Mouse (Mus musculus) ES-Bruce4 (cell line): ENCODE measurements around the gene Gm28042. TPM values are rescaled to one million over a fixed set of nuclear protein-coding genes. Genes with fewer than 3 reads are reported as not detected.

Experiments used
- H3K27ac ChIP-seq: 2 replicates; pipeline ENCODE4 v1.5.1; 2012; ENCODE audit warnings: low read length, inconsistent platforms; ENCODE audit not compliant: insufficient read depth
- H3K27me3 ChIP-seq: 2 replicates; pipeline ENCODE4 v1.6.1; 2012; ENCODE audit warnings: mild to moderate bottlenecking, low read length, inconsistent platforms; ENCODE audit not compliant: control insufficient read depth, poor library complexity, insufficient read depth, severe bottlenecking
- H3K36me3 ChIP-seq: 2 replicates; pipeline ENCODE4 v1.6.1; 2012; ENCODE audit warnings: inconsistent platforms, mild to moderate bottlenecking, low read length, moderate library complexity; ENCODE audit not compliant: control insufficient read depth, poor library complexity, insufficient read depth, severe bottlenecking
- H3K4me1 ChIP-seq: one replicate; pipeline ENCODE4 v1.8.1; 2011; ENCODE audit warnings: low read length; ENCODE audit not compliant: control insufficient read depth, insufficient read depth
- H3K4me3 ChIP-seq: 2 replicates; pipeline ENCODE4 v1.5.1; 2011; ENCODE audit warnings: low read depth, mild to moderate bottlenecking, low read length
- H3K9ac ChIP-seq: 2 replicates; pipeline ENCODE4 v1.6.1; 2012; ENCODE audit warnings: low read depth, mild to moderate bottlenecking, inconsistent platforms; ENCODE audit not compliant: poor library complexity, severe bottlenecking
- H3K9me3 ChIP-seq: replicated peaks from 2 replicates; pipeline ENCODE4 v1.6.1; 2012; ENCODE audit warnings: mild to moderate bottlenecking, low read length, inconsistent platforms; ENCODE audit not compliant: control insufficient read depth, poor library complexity, insufficient read depth, severe bottlenecking
- CTCF ChIP-seq: IDR thresholded peaks from one replicate; pipeline ENCODE4 v1.8.1; 2011; ENCODE audit warnings: low read depth, low read length
- EP300 ChIP-seq: IDR thresholded peaks from 2 replicates; pipeline ENCODE4 v1.6.1; 2011; ENCODE audit warnings: low read depth, low read length; ENCODE audit not compliant: insufficient read depth
- POLR2A ChIP-seq: IDR thresholded peaks from one replicate; pipeline ENCODE4 v1.8.1; 2011; ENCODE audit warnings: low read length; ENCODE audit not compliant: insufficient read depth
- polyA plus RNA-seq: library from polyadenylated mRNA; stranded (reverse); fragments of >200 nt; gene quantifications from 2 replicates; pipeline ENCODE4 v1.2.4, GENCODE M21; 2011; ENCODE audit warnings: low read depth; ENCODE audit not compliant: missing spikeins, insufficient read depth, insufficient read length

Gene Gm28042
- polyA plus RNA-seq, 1 experiment, result 3.5 TPM

- H3K4me1 ChIP-seq, result peaks cover 3% of the 10 kb centered on the region
- H3K27ac ChIP-seq, result no peak overlapping the region
- H3K27me3 ChIP-seq, result no peaks in the 10 kb centered on the region
- H3K9ac ChIP-seq, result no peak overlapping the region
- no peaks in the 10 kb centered on the region for H3K36me3 ChIP-seq
- no peak for TF ChIP-seq EP300
- TF ChIP-seq CTCF, result no peak
- no peak for TF ChIP-seq POLR2A
- no peak overlapping the region for H3K4me3 ChIP-seq
- no peaks in the 10 kb centered on the region for H3K9me3 ChIP-seq
Measured at GRCm38 (mm10) chr2:120048173-120048572, 20.9 kb downstream of the Gm28042 start.

- Histone ChIP-seq H3K4me1 (no peaks in the 10 kb centered on the region), H3K4me3 (no peak overlapping the region), H3K27me3 (no peaks in the 10 kb centered on the region), H3K27ac (no peak overlapping the region), H3K36me3 (no peaks in the 10 kb centered on the region), H3K9me3 (no peaks in the 10 kb centered on the region), H3K9ac (no peak overlapping the region)
- no peak for TF ChIP-seq POLR2A
- TF ChIP-seq CTCF, result peak; percentile 85
- no peak for TF ChIP-seq EP300
Measured at GRCm38 (mm10) chr2:120049632-120050274, 22.5 kb downstream of the Gm28042 start.

- no peaks in the 10 kb centered on the region for H3K9me3 ChIP-seq
- no peaks in the 10 kb centered on the region for H3K36me3 ChIP-seq
- no peak overlapping the region for H3K9ac ChIP-seq
- H3K27ac ChIP-seq, result no peak overlapping the region
- H3K4me1 ChIP-seq, result no peaks in the 10 kb centered on the region
- no peak overlapping the region for H3K4me3 ChIP-seq
- H3K27me3 ChIP-seq, result no peaks in the 10 kb centered on the region
- TF ChIP-seq CTCF, result no peak
- TF ChIP-seq EP300, result no peak
Measured at GRCm38 (mm10) chr2:120051405-120051804, 24.1 kb downstream of the Gm28042 start.

- H3K27me3 ChIP-seq, result no peaks in the 10 kb centered on the region
Measured at GRCm38 (mm10) chr2:120054771-120055552, 27.7 kb downstream of the Gm28042 start.

GRCm38 (mm10) chr2:120055923-120056322, 28.6 kb downstream of the Gm28042 start:
- Histone ChIP-seq H3K27ac (no peak overlapping the region), H3K9me3 (no peaks in the 10 kb centered on the region), H3K4me3 (no peak overlapping the region), H3K27me3 (no peaks in the 10 kb centered on the region), H3K9ac (no peak overlapping the region), H3K4me1 (no peaks in the 10 kb centered on the region), H3K36me3 (no peaks in the 10 kb centered on the region)
- TF ChIP-seq POLR2A (no peak), CTCF (no peak), EP300 (no peak)

More at GRCm38 (mm10) chr2:120054771-120055552, 27.7 kb downstream of the Gm28042 start:
- H3K4me3 ChIP-seq, result no peak overlapping the region
- no peaks in the 10 kb centered on the region for H3K36me3 ChIP-seq
- H3K4me1 ChIP-seq, result no peaks in the 10 kb centered on the region
- no peak overlapping the region for H3K27ac ChIP-seq
- no peaks in the 10 kb centered on the region for H3K9me3 ChIP-seq
- no peak overlapping the region for H3K9ac ChIP-seq
- no peak for TF ChIP-seq POLR2A
- TF ChIP-seq CTCF, result no peak
- no peak for TF ChIP-seq EP300

- no peak for TF ChIP-seq CTCF
- H3K4me1 ChIP-seq, result no peaks in the 10 kb centered on the region
- no peaks in the 10 kb centered on the region for H3K9me3 ChIP-seq
- H3K27ac ChIP-seq, result no peak overlapping the region
- H3K27me3 ChIP-seq, result no peaks in the 10 kb centered on the region
- H3K9ac ChIP-seq, result no peak overlapping the region
- H3K36me3 ChIP-seq, result no peaks in the 10 kb centered on the region
- H3K4me3 ChIP-seq, result no peak overlapping the region
Measured at GRCm38 (mm10) chr2:120058818-120059217, 31.5 kb downstream of the Gm28042 start.
